Mouse (Mus musculus) cortical plate, adult 2 months (tissue): ENCODE results near the gene 1700016C15Rik.

Experiments used
- CTCF ChIP-seq: fragments of 200-500 bp; IDR thresholded peaks from 2 replicates; pipeline ENCODE4 v1.5.1; 2011; ENCODE audit warnings: mild to moderate bottlenecking, control low read depth, low read length; ENCODE audit not compliant: insufficient read depth; ENCODE audit errors: extremely low read depth
- POLR2A ChIP-seq: fragments of 200-500 bp; IDR thresholded peaks from 2 replicates; pipeline ENCODE4 v1.6.1; 2011; ENCODE audit warnings: mild to moderate bottlenecking, low read length, control low read depth; ENCODE audit not compliant: insufficient read depth; ENCODE audit errors: extremely low read depth

DNA sequence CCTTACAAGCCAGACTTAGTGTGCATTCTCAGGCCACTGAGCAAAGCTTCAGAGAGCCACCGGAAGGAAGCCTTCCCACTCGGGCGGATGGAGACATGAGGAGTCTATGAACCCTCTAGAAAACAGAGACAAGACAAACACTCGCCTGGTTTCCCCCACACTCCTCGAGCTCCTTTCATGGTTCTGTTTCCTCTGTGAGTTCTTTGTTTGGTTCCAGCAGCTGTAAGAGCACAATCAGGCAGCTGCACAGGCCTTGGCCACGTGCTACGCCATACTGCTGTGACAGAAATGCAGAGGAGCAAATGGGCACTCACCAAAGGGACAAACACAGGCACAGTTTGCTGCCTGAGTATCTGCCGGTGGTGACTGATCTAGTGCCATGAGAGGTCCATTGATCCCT is 29.1 kb upstream of the 1700016C15Rik start:
- TF ChIP-seq CTCF (no peak), POLR2A (no peak)
